ENCODE assay signal across 17 mouse cellular contexts in genomic region chr10:6890348-6891009, GRCm38 (mm10).
A peak's percentile ranks its signal among the peaks of the same experiment; 100 is the strongest.
DNase-seq lines count a peak whose midpoint lies in the region; ATAC-seq lines count a peak whose summit lies in the region.
"Had no signal": no experiment of that assay in that cellular context is flagged by ENCODE, and none has a peak within 500 bp of the region (broad histone marks: within the 10 kb centered on the region; RNA-seq: fewer than 3 reads in every experiment).

No protein-coding gene starts in this region.

- no peak overlapping the region for H3K4me3 ChIP-seq in kidney, embryonic 15.5 days (replicated peaks)
- no peak overlapping the region for H3K4me3 ChIP-seq in lung, embryonic 16.5 days (ENCODE audit: low read length)
- H3K4me3 ChIP-seq: heart, adult 2 months; hindbrain, embryonic 12.5 days; lung, embryonic 15.5 days had no signal

- H3K36me3 ChIP-seq in kidney, embryonic 15.5 days = no peaks in the 10 kb centered on the region
- no peaks in the 10 kb centered on the region for H3K36me3 ChIP-seq in lung, embryonic 16.5 days (ENCODE audit: control insufficient read depth, insufficient read depth, low read length)
- H3K36me3 ChIP-seq: G1E; hindbrain, embryonic 12.5 days; lung, embryonic 15.5 days had no signal

- H3K4me1 ChIP-seq in kidney, embryonic 15.5 days = peaks cover 12% of the 10 kb centered on the region
- H3K4me1 ChIP-seq in lung, embryonic 16.5 days (replicated peaks; ENCODE audit: control insufficient read depth, insufficient read depth, low read length) = no peaks in the 10 kb centered on the region; the same call in 1 of the 2 replicates
- H3K4me1 ChIP-seq: hindbrain, embryonic 12.5 days had no signal

- H3K9me3 ChIP-seq in kidney, embryonic 15.5 days (replicated peaks) = no peaks in the 10 kb centered on the region
- no peaks in the 10 kb centered on the region for H3K9me3 ChIP-seq in lung, embryonic 16.5 days (ENCODE audit: control insufficient read depth, low read length)
- H3K9me3 ChIP-seq: G1E; hindbrain, embryonic 12.5 days; lung, embryonic 15.5 days had no signal

- peak overlapping the region; percentile 48 for H3K27ac ChIP-seq in kidney, embryonic 15.5 days
- H3K27ac ChIP-seq in lung, embryonic 16.5 days (ENCODE audit: low read length) = no peak overlapping the region
- H3K27ac ChIP-seq: heart, adult 2 months; hindbrain, embryonic 12.5 days; lung, embryonic 15.5 days had no signal

- H3K27me3 ChIP-seq in kidney, embryonic 15.5 days = no peaks in the 10 kb centered on the region
- H3K27me3 ChIP-seq in lung, embryonic 16.5 days (ENCODE audit: control insufficient read depth, insufficient read depth, low read depth, low read length) = no peaks in the 10 kb centered on the region
- H3K27me3 ChIP-seq: hindbrain, embryonic 12.5 days; lung, embryonic 15.5 days had no signal

- no peak for DNase-seq in kidney, adult 11 months
- DNase-seq in lung, postnatal 25 days (ENCODE audit: low spot score) = no peak
- peak; percentile 4 to 16 for DNase-seq in kidney, postnatal 36 days
- DNase-seq in embryo, embryonic 10.5 days (ENCODE audit: low spot score) = no peak
- DNase-seq in right cerebral cortex, postnatal 10 days (ENCODE audit: low spot score in 2 of 2) = no peak
- DNase-seq: cerebellum, adult 9-10 months; gastrocnemius, postnatal 10 days; heart, adult 2 months; layer of hippocampus, adult 9-11 months; right cerebral cortex, postnatal 25 days had no signal

- WGBS in kidney, embryonic 15.5 days = 64% methylated on average over 5 of the region's 5 CpGs
- 49% methylated on average over 5 of the region's 5 CpGs for WGBS in lung, embryonic 16.5 days

- ATAC-seq in kidney, embryonic 15.5 days (replicated peaks; ENCODE audit: low FRiP score) = peak; percentile 49; the same call in 1 of the 2 replicates
- ATAC-seq in lung, embryonic 16.5 days (ENCODE audit: low read depth) = peak; percentile 60
- ATAC-seq: CD4-positive, CD25-positive, alpha-beta regulatory T cell, adult 4 months; intestine, embryonic 16.5 days had no signal

- no peak overlapping the region for H3K4me2 ChIP-seq in kidney, embryonic 15.5 days
- H3K4me2 ChIP-seq in lung, embryonic 16.5 days (ENCODE audit: low read depth, low read length) = no peak overlapping the region
- H3K4me2 ChIP-seq: hindbrain, embryonic 12.5 days; lung, embryonic 15.5 days had no signal

- H3K9ac ChIP-seq in kidney, embryonic 15.5 days = no peak overlapping the region
- H3K9ac ChIP-seq in lung, embryonic 16.5 days (ENCODE audit: low read length) = no peak overlapping the region
- H3K9ac ChIP-seq: hindbrain, embryonic 12.5 days; lung, embryonic 15.5 days had no signal

Comparison
In these comparisons a context has a peak if more than half of its experiments do, and no peak if none do; other contexts are left out.
1. DNase-seq: peak in kidney, postnatal 36 days (2 of 2); none in kidney, adult 11 months (single experiment), lung, postnatal 25 days (single experiment), embryo, embryonic 10.5 days (single experiment) and right cerebral cortex, postnatal 10 days (0 of 2).